16 mouse cellular contexts compared by ENCODE assay signal in genomic region chr12:100361330-100361729, GRCm38 (mm10).
DNase-seq lines count a peak whose midpoint lies in the region; ATAC-seq lines count a peak whose summit lies in the region.
"Had no signal": no experiment of that assay in that cellular context is flagged by ENCODE, and none has a peak within 500 bp of the region (broad histone marks: within the 10 kb centered on the region; RNA-seq: fewer than 3 reads in every experiment).

No protein-coding gene starts in this region.

- no peaks in the 10 kb centered on the region for H3K36me3 ChIP-seq in hindbrain, embryonic 11.5 days (ENCODE audit: control insufficient read depth, insufficient read depth, low read length)
- H3K36me3 ChIP-seq: liver, embryonic 15.5 days had no signal

- ATAC-seq in frontal cortex, adult (ENCODE audit: low TSS enrichment), result peak; percentile 75
- ATAC-seq in hindbrain, embryonic 11.5 days (ENCODE audit: low FRiP score), result no peak
- ATAC-seq: forebrain, postnatal 0 days had no signal

- peak; percentile 52 for DNase-seq in gastrocnemius, adult 18-20 months (ENCODE audit: low spot score)
- no peak for DNase-seq in gastrocnemius, postnatal 4 days (ENCODE audit: low spot score in 2 of 2)
- DNase-seq in left cerebral cortex, adult 18-20 months (ENCODE audit: low spot score in 2 of 2), result peak; percentile 82 to 84
- peak; percentile 81 for DNase-seq in right cerebral cortex, postnatal 25 days
- no peak for DNase-seq in hindbrain, embryonic 11.5 days (ENCODE audit: low spot score)
- DNase-seq in heart, adult 9 months (ENCODE audit: low spot score in 2 of 2), result no peak
- no peak for DNase-seq in retina, embryonic 14.5 days (ENCODE audit: low spot score)
- DNase-seq: adrenal gland, postnatal 10 days; forebrain, postnatal 0 days; kidney, adult 9 months; thymus, postnatal 14 days had no signal

- no peaks in the 10 kb centered on the region for H3K27me3 ChIP-seq in hindbrain, embryonic 11.5 days (ENCODE audit: control insufficient read depth, insufficient read depth, low read length)
- H3K27me3 ChIP-seq: heart, embryonic 13.5 days; hindbrain, embryonic 15.5 days; liver, embryonic 15.5 days had no signal

- no peaks in the 10 kb centered on the region for H3K9me3 ChIP-seq in hindbrain, embryonic 11.5 days (ENCODE audit: control insufficient read depth, low read length)
- H3K9me3 ChIP-seq: heart, embryonic 13.5 days; hindbrain, embryonic 15.5 days; limb, embryonic 10.5 days; liver, embryonic 15.5 days had no signal

- H3K9ac ChIP-seq in hindbrain, embryonic 11.5 days (ENCODE audit: low read depth, low read length), result no peak overlapping the region
- H3K9ac ChIP-seq: forebrain, postnatal 0 days; heart, embryonic 13.5 days; hindbrain, embryonic 15.5 days; liver, embryonic 15.5 days had no signal

- 87% methylated on average over 12 of the region's 12 CpGs for WGBS in hindbrain, embryonic 11.5 days

- no peak overlapping the region for H3K27ac ChIP-seq in hindbrain, embryonic 11.5 days (ENCODE audit: low read depth, low read length)
- H3K27ac ChIP-seq: heart, embryonic 13.5 days; hindbrain, embryonic 15.5 days; limb, embryonic 10.5 days; liver, embryonic 15.5 days had no signal

- no peaks in the 10 kb centered on the region for H3K4me1 ChIP-seq in hindbrain, embryonic 11.5 days (replicated peaks; ENCODE audit: control insufficient read depth, insufficient read depth, low read length)
- H3K4me1 ChIP-seq: hindbrain, embryonic 15.5 days; liver, embryonic 15.5 days had no signal

- H3K4me2 ChIP-seq in hindbrain, embryonic 11.5 days (replicated peaks; ENCODE audit: low read depth, low read length), result no peak overlapping the region
- H3K4me2 ChIP-seq: heart, embryonic 13.5 days; hindbrain, embryonic 15.5 days; liver, embryonic 15.5 days had no signal

- H3K4me3 ChIP-seq in hindbrain, embryonic 11.5 days (ENCODE audit: low read depth, low read length), result no peak overlapping the region
- H3K4me3 ChIP-seq: heart, embryonic 13.5 days; hindbrain, embryonic 15.5 days; limb, embryonic 10.5 days; liver, embryonic 15.5 days had no signal

Comparison
In these comparisons a context has a peak if more than half of its experiments do, and no peak if none do; other contexts are left out.
1. DNase-seq: peak in gastrocnemius, adult 18-20 months (single experiment), left cerebral cortex, adult 18-20 months (2 of 2) and right cerebral cortex, postnatal 25 days (single experiment); none in gastrocnemius, postnatal 4 days (0 of 2), hindbrain, embryonic 11.5 days (single experiment), heart, adult 9 months (0 of 2) and retina, embryonic 14.5 days (single experiment).